Comparison of ENCODE assay signal across 7 mouse cellular contexts in genomic region chr5:44303886-44304855, GRCm38 (mm10).
A peak's percentile ranks its signal among the peaks of the same experiment; 100 is the strongest.
DNase-seq lines count a peak whose midpoint lies in the region; ATAC-seq and TF ChIP-seq lines count a peak whose summit lies in the region.

No protein-coding gene starts in this region.

- TF ChIP-seq POLR2A in bone marrow, adult 2 months (IDR thresholded peaks at IDR 0.05; ENCODE audit: borderline replicate concordance, control insufficient read depth, low read depth, low read length): no peak

- peak; percentile 41 for DNase-seq in MEL-GATA-1-ER (ENCODE audit: extremely low read depth, low read depth)
- peak; percentile 85 for DNase-seq in hindbrain, embryonic 11.5 days (ENCODE audit: low spot score)
- peak; percentile 71 for DNase-seq in layer of hippocampus, adult 9-10 months (ENCODE audit: low spot score)
- peak; percentile 58 for DNase-seq in lung, postnatal 10 days
- DNase-seq in right cerebral cortex, adult 18-20 months: peak; percentile 67

- 36% methylated on average over 14 of the region's 14 CpGs for WGBS in bone marrow, adult 2 months
- 22% methylated on average over 14 of the region's 14 CpGs for WGBS in embryonic facial prominence, embryonic 13.5 days
- 36% methylated on average over 14 of the region's 14 CpGs for WGBS in hindbrain, embryonic 11.5 days

- peak; percentile 43; the same call in 1 of the 2 replicates for TF ChIP-seq CTCF in bone marrow, adult 2 months (IDR thresholded peaks at IDR 0.05; ENCODE audit: control insufficient read depth, insufficient read depth, low read length)

- no peak overlapping the region for H3K27ac ChIP-seq in bone marrow, adult 2 months (ENCODE audit: control insufficient read depth, insufficient read depth, low read depth, low read length, poor library complexity)
- no peak overlapping the region for H3K27ac ChIP-seq in embryonic facial prominence, embryonic 13.5 days
- no peak overlapping the region for H3K27ac ChIP-seq in hindbrain, embryonic 11.5 days (ENCODE audit: low read depth, low read length)

- H3K27me3 ChIP-seq in embryonic facial prominence, embryonic 13.5 days: peaks cover 7% of the 10 kb centered on the region
- no peaks in the 10 kb centered on the region for H3K27me3 ChIP-seq in hindbrain, embryonic 11.5 days (ENCODE audit: control insufficient read depth, insufficient read depth, low read length)

- ATAC-seq in embryonic facial prominence, embryonic 13.5 days (ENCODE audit: insufficient number of reproducible peaks, insufficient read depth, low FRiP score, low TSS enrichment, low read depth): no peak
- peak; percentile 57; the same call in 1 of the 2 replicates for ATAC-seq in hindbrain, embryonic 11.5 days (ENCODE audit: low FRiP score)

- no peaks in the 10 kb centered on the region for H3K4me1 ChIP-seq in bone marrow, adult 2 months (ENCODE audit: control insufficient read depth, insufficient read depth, low read length)
- H3K4me1 ChIP-seq in embryonic facial prominence, embryonic 13.5 days: peaks cover 6% of the 10 kb centered on the region
- no peaks in the 10 kb centered on the region for H3K4me1 ChIP-seq in hindbrain, embryonic 11.5 days (replicated peaks; ENCODE audit: control insufficient read depth, insufficient read depth, low read length)

- peak overlapping the region; percentile 47 for H3K4me2 ChIP-seq in embryonic facial prominence, embryonic 13.5 days
- H3K4me2 ChIP-seq in hindbrain, embryonic 11.5 days (replicated peaks; ENCODE audit: low read depth, low read length): no peak overlapping the region

- no peaks in the 10 kb centered on the region for H3K36me3 ChIP-seq in embryonic facial prominence, embryonic 13.5 days
- no peaks in the 10 kb centered on the region for H3K36me3 ChIP-seq in hindbrain, embryonic 11.5 days (ENCODE audit: control insufficient read depth, insufficient read depth, low read length)

- no peak overlapping the region for H3K4me3 ChIP-seq in bone marrow, adult 2 months (replicated peaks; ENCODE audit: control insufficient read depth, low read depth, low read length)
- H3K4me3 ChIP-seq in embryonic facial prominence, embryonic 13.5 days: peak overlapping the region; percentile 21; the same call in 1 of the 2 replicates
- H3K4me3 ChIP-seq in hindbrain, embryonic 11.5 days (ENCODE audit: low read depth, low read length): no peak overlapping the region

- H3K9ac ChIP-seq in embryonic facial prominence, embryonic 13.5 days: no peak overlapping the region
- H3K9ac ChIP-seq in hindbrain, embryonic 11.5 days (ENCODE audit: low read depth, low read length): no peak overlapping the region

- H3K9me3 ChIP-seq in embryonic facial prominence, embryonic 13.5 days: no peaks in the 10 kb centered on the region
- no peaks in the 10 kb centered on the region for H3K9me3 ChIP-seq in hindbrain, embryonic 11.5 days (ENCODE audit: control insufficient read depth, low read length)
